Mouse (Mus musculus): Measurements from ENCODE around the gene Gpr183.

GRCm38 (mm10) chr14:121929243-121929951 lies 35.6 kb downstream of the Gpr183 start:
- TF ChIP-seq TAL1 (IDR thresholded peaks at IDR 0.05; ENCODE audit: low read length), result 0 out of 3 replicates have a peak, but pooled peaks have one; percentile 21
- TF ChIP-seq GATA1 (IDR thresholded peaks at IDR 0.05; ENCODE audit: low read length), result peak; percentile 35; the same call in 1 of the 2 replicates

All from erythroblast, embryonic 14.5 days (primary cell).